Mouse (Mus musculus): ENCODE results near the gene Lrriq4. TPM values are rescaled to one million over a fixed set of nuclear protein-coding genes. Genes with fewer than 3 reads are reported as not detected.

The Lrriq4 gene
- polyA plus RNA-seq (2015; fragmentation: Nextera tagmentation; extraction: Ambion mirVana), result not detected in 2 replicates

GRCm38 (mm10) chr3:30644207-30644606 lies at the start of gene Lrriq4:
Lrriq4 (plus strand) TSS chr3:30644507.
- H3K9me3 ChIP-seq, result no peaks in the 10 kb centered on the region
- 0 out of 2 replicates have a peak, but pooled peaks cover under 1% of the 10 kb centered on the region for H3K27me3 ChIP-seq
- no peak within 1 kb of the TSS for H3K27ac ChIP-seq (replicated peaks)
- H3K4me1 ChIP-seq, result peaks cover 6% of the 10 kb centered on the region
- H3K4me3 ChIP-seq, result no peak within 1 kb of the TSS
- no peak within 1 kb of the TSS for H3K4me2 ChIP-seq (replicated peaks)
- H3K36me3 ChIP-seq, result no peaks in the 10 kb centered on the region
- 63% methylated on average over 2 of the region's 2 CpGs for WGBS
- no peak for ATAC-seq (replicated peaks)
- H3K9ac ChIP-seq (replicated peaks), result no peak within 1 kb of the TSS

DNA sequence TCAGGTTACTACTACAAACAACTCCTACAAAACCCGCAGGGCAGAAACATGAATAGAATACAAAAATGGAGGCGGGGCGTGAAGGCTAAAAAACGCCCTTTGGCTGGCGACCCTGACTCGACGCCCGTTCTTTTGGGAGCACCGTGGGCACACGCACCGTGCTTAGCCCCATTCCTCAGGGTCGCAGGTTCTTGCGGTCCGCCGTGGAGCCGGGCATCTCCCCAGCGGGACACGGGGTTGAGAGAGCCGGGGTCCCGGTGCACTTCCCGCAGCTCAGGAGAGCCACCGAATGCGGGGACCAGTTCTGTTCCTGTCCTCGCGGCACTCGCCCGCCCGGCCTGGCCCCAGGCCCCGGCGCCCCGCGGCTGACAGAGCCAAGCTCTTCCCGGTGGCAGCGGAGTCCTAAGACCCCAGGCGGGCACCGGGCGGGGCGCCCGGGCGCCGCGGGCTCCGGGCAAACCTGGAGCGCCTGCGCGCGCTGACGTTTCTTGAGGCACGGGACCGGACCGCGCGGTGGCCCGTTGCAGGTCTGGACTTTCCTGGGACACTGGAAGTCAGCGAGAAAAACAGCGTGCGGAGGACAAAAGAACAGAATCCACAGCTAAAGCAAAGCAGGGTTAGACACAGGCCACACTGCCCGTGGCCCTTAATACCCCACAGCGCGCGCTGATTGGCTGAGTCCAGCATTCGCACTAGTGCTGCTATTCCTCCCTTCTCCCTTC lies 49.0 kb upstream of the Lrriq4 start:
- no peaks in the 10 kb centered on the region for H3K27me3 ChIP-seq
- H3K36me3 ChIP-seq, result no peaks in the 10 kb centered on the region
- WGBS, result under 1% methylated on average over 61 of the region's 62 CpGs
- H3K9me3 ChIP-seq, result no peaks in the 10 kb centered on the region
- peak overlapping the region; percentile 73 for H3K4me3 ChIP-seq
- H3K4me2 ChIP-seq (replicated peaks), result peak overlapping the region; percentile 68
- peak overlapping the region; percentile 79 for H3K9ac ChIP-seq (replicated peaks)
- peaks cover 19% of the 10 kb centered on the region for H3K4me1 ChIP-seq
- H3K27ac ChIP-seq (replicated peaks), result peak overlapping the region; percentile 60
- peak; percentile 81 for ATAC-seq (replicated peaks)

DNA sequence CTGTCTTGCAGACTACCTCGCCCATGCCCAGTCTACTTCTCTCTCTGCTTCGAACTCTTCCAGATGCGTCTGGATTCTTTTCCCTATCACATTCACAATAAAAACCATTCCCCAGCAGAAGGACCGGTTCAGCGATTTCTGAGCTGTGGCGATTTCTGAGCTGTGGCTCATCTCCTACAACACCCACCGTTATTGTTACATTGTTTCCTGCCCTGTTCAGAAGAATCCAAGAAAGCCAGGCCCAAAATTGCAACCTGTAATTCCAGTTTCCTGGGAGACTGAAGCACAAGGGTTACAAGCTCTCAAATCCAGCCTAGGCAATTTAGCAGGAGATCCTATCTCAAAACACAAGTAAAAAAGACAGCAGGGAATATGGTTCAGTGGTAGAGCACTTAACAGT lies 47.0 kb upstream of the Lrriq4 start:
- 83% methylated on average over 7 of the region's 7 CpGs for WGBS
- H3K36me3 ChIP-seq, result no peaks in the 10 kb centered on the region
- H3K27ac ChIP-seq (replicated peaks), result no peak overlapping the region
- H3K9ac ChIP-seq (replicated peaks), result no peak overlapping the region
- ATAC-seq (replicated peaks), result no peak
- no peaks in the 10 kb centered on the region for H3K27me3 ChIP-seq
- no peak overlapping the region for H3K4me2 ChIP-seq (replicated peaks)
- no peak overlapping the region for H3K4me3 ChIP-seq
- no peaks in the 10 kb centered on the region for H3K9me3 ChIP-seq
- peaks cover 21% of the 10 kb centered on the region for H3K4me1 ChIP-seq

DNA sequence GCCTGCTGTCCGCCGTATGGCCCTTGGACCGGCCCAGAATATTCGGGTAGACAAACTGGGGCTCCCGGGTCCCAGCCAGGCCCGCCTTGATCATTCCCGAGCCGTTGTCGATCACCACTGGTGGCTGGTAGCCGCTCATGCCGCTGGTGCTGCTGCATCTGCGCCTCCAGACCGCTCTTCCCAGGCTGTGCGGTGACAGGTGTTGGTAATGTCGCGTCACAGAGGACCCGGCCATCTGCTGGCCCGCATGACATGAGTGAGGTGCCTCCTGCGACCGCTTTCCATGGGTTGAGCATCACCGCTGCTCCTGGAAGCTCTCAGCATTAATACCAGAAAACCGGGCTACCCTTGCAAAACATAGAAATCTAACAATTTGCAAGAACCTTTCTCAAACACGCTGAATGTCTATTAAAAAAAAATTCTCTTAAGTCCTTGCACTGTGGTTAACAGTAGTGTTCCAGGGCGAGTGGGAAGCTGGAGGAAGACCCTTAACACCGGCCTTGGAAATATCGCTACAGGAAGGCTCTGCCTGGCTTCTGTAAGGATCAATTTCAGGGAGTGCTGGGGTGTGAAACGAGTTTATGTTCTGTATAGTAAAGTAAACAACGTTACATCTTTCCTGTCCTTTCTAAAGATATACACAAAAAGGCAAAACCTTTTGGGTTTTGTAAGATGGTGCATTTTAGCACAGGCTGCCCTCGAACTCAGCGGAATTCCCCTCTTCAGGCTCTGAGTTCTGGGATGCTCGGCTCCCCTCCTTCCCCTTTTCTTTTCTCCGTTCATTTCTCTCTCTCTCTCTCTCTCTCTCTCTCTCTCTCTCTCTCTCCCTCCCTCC lies 44.4 kb upstream of the Lrriq4 start, which contains the start of gene Actrt3:
Gene Actrt3, minus strand, starts transcription at position 229 of the 835 bp plus-strand sequence.
- peak within 1 kb of the TSS; percentile 59 for H3K9ac ChIP-seq (replicated peaks)
- H3K27me3 ChIP-seq, result no peaks in the 10 kb centered on the region
- peak within 1 kb of the TSS; percentile 75 for H3K4me2 ChIP-seq (replicated peaks)
- H3K4me3 ChIP-seq, result peak within 1 kb of the TSS; percentile 90
- H3K4me1 ChIP-seq, result peaks cover 32% of the 10 kb centered on the region
- peaks cover 5% of the 10 kb centered on the region; the same call in 1 of the 2 replicates for H3K36me3 ChIP-seq
- H3K9me3 ChIP-seq, result no peaks in the 10 kb centered on the region
- ATAC-seq (replicated peaks), result no peak
- 2% methylated on average over 32 of the region's 32 CpGs for WGBS
- peak within 1 kb of the TSS; percentile 78 for H3K27ac ChIP-seq (replicated peaks)

GRCm38 (mm10) chr3:30600717-30601116 lies 43.6 kb upstream of the Lrriq4 start:
- H3K4me2 ChIP-seq (replicated peaks), result peak overlapping the region; percentile 75
- WGBS, result under 1% methylated on average over 14 of the region's 14 CpGs
- no peaks in the 10 kb centered on the region for H3K27me3 ChIP-seq
- peaks cover 9% of the 10 kb centered on the region; the same call in 1 of the 2 replicates for H3K36me3 ChIP-seq
- peak overlapping the region; percentile 41 for H3K9ac ChIP-seq (replicated peaks)
- no peaks in the 10 kb centered on the region for H3K9me3 ChIP-seq
- H3K4me3 ChIP-seq, result peak overlapping the region; percentile 90
- 0 out of 2 replicates have a peak, but pooled peaks have one; percentile 0 for ATAC-seq (replicated peaks)
- peak overlapping the region; percentile 78 for H3K27ac ChIP-seq (replicated peaks)
- H3K4me1 ChIP-seq, result peaks cover 30% of the 10 kb centered on the region

- ATAC-seq (replicated peaks), result peak; percentile 17; the same call in 1 of the 2 replicates
- Histone ChIP-seq H3K27ac (replicated peaks) (peak overlapping the region; percentile 78), H3K4me3 (peak overlapping the region; percentile 90), H3K27me3 (no peaks in the 10 kb centered on the region), H3K9me3 (no peaks in the 10 kb centered on the region), H3K36me3 (peaks cover 10% of the 10 kb centered on the region), H3K4me1 (peaks cover 26% of the 10 kb centered on the region), H3K9ac (replicated peaks) (no peak overlapping the region), H3K4me2 (replicated peaks) (peak overlapping the region; percentile 75)
- WGBS, result under 1% methylated on average over 17 of the region's 17 CpGs
Measured at GRCm38 (mm10) chr3:30601175-30601574, 43.1 kb upstream of the Lrriq4 start.

GRCm38 (mm10) chr3:30601610-30602064 lies 42.7 kb upstream of the Lrriq4 start:
- under 1% methylated on average over 13 of the region's 13 CpGs for WGBS
- ATAC-seq (replicated peaks), result no peak

DNA sequence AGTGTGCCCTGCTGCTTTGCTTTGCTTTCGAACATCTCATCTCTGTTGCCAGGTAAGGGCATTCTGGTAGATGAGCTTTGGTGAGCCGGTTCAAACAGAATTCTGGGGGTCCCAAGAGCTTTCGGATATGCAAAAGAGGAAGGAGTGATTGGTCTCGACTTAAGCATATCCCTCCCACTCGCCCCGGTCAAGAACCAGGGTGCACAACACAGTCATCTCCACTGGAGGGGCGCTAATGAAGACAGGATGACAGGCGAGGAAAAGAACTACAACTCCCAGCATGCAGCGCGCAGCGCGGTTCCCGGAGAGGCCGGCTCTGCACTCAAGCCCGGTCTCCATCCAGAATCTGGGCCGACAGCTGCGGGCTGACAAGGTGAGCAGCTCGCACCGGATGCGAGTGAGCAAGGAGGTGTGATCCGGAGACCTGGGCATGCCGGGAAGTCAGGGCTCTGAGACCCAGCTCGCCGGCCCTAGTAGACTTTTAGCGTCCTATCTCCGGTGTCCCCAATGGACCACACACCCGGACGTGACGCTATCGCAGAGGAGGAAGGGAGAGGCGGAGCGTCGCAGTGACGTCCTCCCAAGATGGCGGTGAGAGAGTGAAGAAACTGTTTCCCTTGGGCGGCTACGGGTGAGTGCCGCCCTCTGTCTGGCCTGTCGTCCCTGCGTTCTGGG lies 42.1 kb upstream of the Lrriq4 start, which contains the start of gene Mynn:
Gene Mynn, plus strand, starts transcription at position 1 of the 675 bp plus-strand sequence.
- under 1% methylated on average over 40 of the region's 40 CpGs for WGBS

More at GRCm38 (mm10) chr3:30601610-30602064, 42.7 kb upstream of the Lrriq4 start:
- Histone ChIP-seq H3K4me3 (peak overlapping the region; percentile 90), H3K27ac (replicated peaks) (peak overlapping the region; percentile 97), H3K4me2 (replicated peaks) (peak overlapping the region; percentile 75), H3K36me3 (peaks cover 14% of the 10 kb centered on the region), H3K27me3 (no peaks in the 10 kb centered on the region), H3K4me1 (peaks cover 26% of the 10 kb centered on the region), H3K9me3 (no peaks in the 10 kb centered on the region), H3K9ac (replicated peaks) (peak overlapping the region; percentile 77; the same call in 1 of the 2 replicates)

GRCm38 (mm10) chr3:30602740-30603098 lies 41.6 kb upstream of the Lrriq4 start:
- Histone ChIP-seq H3K9ac (replicated peaks) (peak overlapping the region; percentile 77), H3K4me2 (replicated peaks) (peak overlapping the region; percentile 59), H3K27ac (replicated peaks) (peak overlapping the region; percentile 97), H3K27me3 (no peaks in the 10 kb centered on the region), H3K4me3 (peak overlapping the region; percentile 90), H3K36me3 (peaks cover 22% of the 10 kb centered on the region), H3K9me3 (no peaks in the 10 kb centered on the region), H3K4me1 (peaks cover 26% of the 10 kb centered on the region)
- ATAC-seq (replicated peaks), result no peak; the same call in 1 of the 2 replicates
- 0% methylated on average over 27 of the region's 27 CpGs for WGBS

More for the DNA sequence above, 42.1 kb upstream of the Lrriq4 start, which contains the start of gene Mynn:
- Histone ChIP-seq H3K4me3 (peak within 1 kb of the TSS; percentile 90), H3K9ac (replicated peaks) (peak within 1 kb of the TSS; percentile 77), H3K4me1 (peaks cover 26% of the 10 kb centered on the region), H3K4me2 (replicated peaks) (peak within 1 kb of the TSS; percentile 75), H3K27ac (replicated peaks) (peak within 1 kb of the TSS; percentile 97), H3K27me3 (no peaks in the 10 kb centered on the region), H3K36me3 (peaks cover 17% of the 10 kb centered on the region), H3K9me3 (no peaks in the 10 kb centered on the region)
- ATAC-seq (replicated peaks), result peak; percentile 96

DNA sequence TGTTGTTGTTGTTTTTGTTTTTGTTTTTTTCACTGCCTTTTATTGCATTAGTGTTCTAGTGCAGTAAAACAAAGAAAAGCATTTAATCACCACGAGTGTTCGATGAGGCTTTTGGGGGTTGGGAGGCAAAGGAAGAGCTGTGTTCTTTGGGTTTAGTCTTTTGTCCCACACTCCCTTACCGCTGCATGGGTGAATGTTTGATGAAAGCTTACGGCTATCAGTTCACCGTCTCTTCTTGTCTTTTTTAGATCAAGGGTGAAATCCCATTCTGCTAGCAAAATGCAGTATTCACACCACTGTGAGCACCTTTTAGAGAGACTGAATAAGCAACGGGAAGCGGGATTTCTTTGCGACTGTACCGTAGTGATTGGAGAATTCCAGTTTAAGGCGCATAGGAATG lies 41.1 kb upstream of the Lrriq4 start:
- Histone ChIP-seq H3K4me2 (replicated peaks) (peak overlapping the region; percentile 59), H3K27ac (replicated peaks) (no peak overlapping the region), H3K9ac (replicated peaks) (peak overlapping the region; percentile 77; the same call in 1 of the 2 replicates), H3K27me3 (no peaks in the 10 kb centered on the region), H3K4me1 (peaks cover 28% of the 10 kb centered on the region), H3K4me3 (peak overlapping the region; percentile 90), H3K36me3 (peaks cover 26% of the 10 kb centered on the region), H3K9me3 (no peaks in the 10 kb centered on the region)
- no peak for ATAC-seq (replicated peaks)
- 26% methylated on average over 10 of the region's 10 CpGs for WGBS

- no peak overlapping the region for H3K4me2 ChIP-seq (replicated peaks)
- no peaks in the 10 kb centered on the region for H3K27me3 ChIP-seq
- H3K36me3 ChIP-seq, result peaks cover 70% of the 10 kb centered on the region
- peaks cover 7% of the 10 kb centered on the region; the same call in 1 of the 2 replicates for H3K4me1 ChIP-seq
- ATAC-seq (replicated peaks), result no peak
- no peaks in the 10 kb centered on the region for H3K9me3 ChIP-seq
- H3K9ac ChIP-seq (replicated peaks), result no peak overlapping the region
- no peak overlapping the region for H3K4me3 ChIP-seq
- WGBS, result 92% methylated on average over 3 of the region's 3 CpGs
- H3K27ac ChIP-seq (replicated peaks), result no peak overlapping the region
Measured at GRCm38 (mm10) chr3:30608999-30609398, 35.3 kb upstream of the Lrriq4 start.

All from forebrain, embryonic 15.5 days (tissue).